Mouse (Mus musculus) embryonic facial prominence, embryonic 13.5 days (tissue): ENCODE results near the gene Lrrc38. TPM values are rescaled to one million over a fixed set of nuclear protein-coding genes. Genes with fewer than 3 reads are reported as not detected.

Experiments used
- ATAC-seq: fragments of 200-750 bp; cut with Nextera tagmentation; 2 replicates; pipeline ENCODE4 v1.8.0; 2017; ENCODE audit warnings: low read depth; ENCODE audit not compliant: insufficient number of reproducible peaks, insufficient read depth, low FRiP score, low TSS enrichment
- H3K27ac ChIP-seq: fragments of 300-500 bp; sonication (generic); 2 replicates; pipeline ENCODE4 v1.5.1; 2015; ENCODE audit warnings: moderate library complexity, mild to moderate bottlenecking, inconsistent platforms
- H3K27me3 ChIP-seq: fragments of 300-500 bp; sonication (generic); 2 replicates; pipeline ENCODE4 v1.6.1; 2015; ENCODE audit warnings: mild to moderate bottlenecking, inconsistent platforms
- H3K36me3 ChIP-seq: fragments of 300-500 bp; sonication (generic); 2 replicates; pipeline ENCODE4 v1.6.1; 2015; ENCODE audit warnings: mild to moderate bottlenecking, inconsistent platforms
- H3K4me1 ChIP-seq: fragments of 300-500 bp; sonication (generic); 2 replicates; pipeline ENCODE4 v1.6.1; 2015; ENCODE audit warnings: inconsistent platforms
- H3K4me2 ChIP-seq: fragments of 300-500 bp; sonication (generic); 2 replicates; pipeline ENCODE4 v1.6.1; 2015; ENCODE audit warnings: moderate library complexity, mild to moderate bottlenecking, inconsistent platforms
- H3K4me3 ChIP-seq: fragments of 300-500 bp; sonication (generic); 2 replicates; pipeline ENCODE4 v1.5.1; 2015; ENCODE audit warnings: mild to moderate bottlenecking, inconsistent platforms
- H3K9ac ChIP-seq: fragments of 300-500 bp; sonication (generic); 2 replicates; pipeline ENCODE4 v1.6.1; 2015; ENCODE audit warnings: mild to moderate bottlenecking, inconsistent platforms
- H3K9me3 ChIP-seq: fragments of 300-500 bp; sonication (generic); 2 replicates; pipeline ENCODE4 v1.6.1; 2016; ENCODE audit warnings: inconsistent platforms
- WGBS: fragments of 180-500 bp; shearing (Covaris S2); methylation state at CpG from one replicate; pipeline ENCODE4 v1.1.7; 2015; ENCODE audit warnings: mixed read lengths; 5-methylcytosine and 5-hydroxymethylcytosine counted together
- polyA plus RNA-seq: library from polyadenylated mRNA; unstranded; fragments of >200 nt; fragmentation: Nextera tagmentation; extraction: Ambion mirVana; gene quantifications from 2 replicates; pipeline ENCODE4 v1.2.1, GENCODE M21; 2015

Gene Lrrc38
- not detected in 2 replicates for polyA plus RNA-seq

DNA sequence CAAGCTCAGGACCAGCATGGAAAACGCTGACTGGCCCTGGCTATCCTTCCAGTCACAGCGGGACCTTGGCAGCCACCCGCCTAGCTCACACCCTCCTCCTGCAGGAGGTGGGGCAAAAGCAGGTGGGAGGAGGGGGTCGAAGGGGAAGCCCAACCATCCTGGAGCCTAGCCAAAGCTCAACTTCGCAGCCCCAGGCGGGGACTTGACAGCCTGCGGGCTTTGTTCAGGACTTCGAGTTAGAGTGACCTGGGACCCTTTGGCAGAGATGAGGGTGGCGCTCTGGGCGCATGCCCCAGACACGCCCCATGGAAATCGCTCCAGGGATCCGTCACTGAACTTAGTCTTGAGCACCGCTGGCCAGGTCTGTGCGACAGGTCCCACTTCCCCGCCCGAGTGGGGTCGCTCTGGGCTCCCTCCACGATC is at the start of gene Lrrc38:
Gene Lrrc38 (plus strand): TSS at position 274 of the 423 bp plus-strand sequence.
- peak within 1 kb of the TSS; percentile 96 for H3K4me2 ChIP-seq
- H3K4me3 ChIP-seq: peak within 1 kb of the TSS; percentile 52
- peaks cover 22% of the 10 kb centered on the region for H3K4me1 ChIP-seq
- no peaks in the 10 kb centered on the region for H3K9me3 ChIP-seq
- WGBS: under 1% methylated on average over 19 of the region's 19 CpGs
- no peak for ATAC-seq
- H3K36me3 ChIP-seq: no peaks in the 10 kb centered on the region
- H3K9ac ChIP-seq: peak within 1 kb of the TSS; percentile 64
- peaks cover 63% of the 10 kb centered on the region for H3K27me3 ChIP-seq
- H3K27ac ChIP-seq: no peak within 1 kb of the TSS

DNA sequence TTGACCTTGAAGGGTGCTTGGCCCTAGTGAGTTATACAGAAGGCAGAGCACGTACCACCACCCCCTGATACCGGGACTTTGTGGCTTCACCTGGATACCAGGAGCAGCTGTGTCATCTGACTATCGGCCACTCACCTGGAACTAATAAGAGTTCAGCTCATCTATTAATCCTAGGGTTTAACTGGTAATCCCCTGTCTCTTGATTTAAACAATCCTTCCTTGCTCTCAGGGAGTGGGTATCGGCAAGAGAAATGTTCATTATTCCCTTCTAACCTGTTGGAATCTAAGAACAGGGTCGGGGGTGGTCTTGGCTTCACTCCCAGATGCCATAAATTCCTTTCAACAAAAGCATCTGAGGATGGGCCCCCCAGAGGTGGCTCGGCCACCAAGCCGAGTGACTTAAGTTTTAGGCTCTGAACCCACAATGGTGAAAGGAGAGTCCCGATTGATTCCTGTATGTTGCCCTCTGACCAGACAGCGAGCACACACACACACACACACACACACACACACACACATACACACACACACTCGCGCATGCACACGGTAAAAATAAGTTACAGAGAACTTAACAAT is 49.4 kb upstream of the Lrrc38 start:
- 8% methylated on average over 12 of the region's 12 CpGs for WGBS
- Histone ChIP-seq H3K4me2 (peak overlapping the region; percentile 73), H3K4me3 (peak overlapping the region; percentile 49), H3K36me3 (no peaks in the 10 kb centered on the region), H3K27me3 (peaks cover 6% of the 10 kb centered on the region; the same call in 1 of the 2 replicates), H3K4me1 (peaks cover 49% of the 10 kb centered on the region), H3K9me3 (no peaks in the 10 kb centered on the region), H3K27ac (no peak overlapping the region; the same call in 1 of the 2 replicates), H3K9ac (peak overlapping the region; percentile 67)
- no peak for ATAC-seq

DNA sequence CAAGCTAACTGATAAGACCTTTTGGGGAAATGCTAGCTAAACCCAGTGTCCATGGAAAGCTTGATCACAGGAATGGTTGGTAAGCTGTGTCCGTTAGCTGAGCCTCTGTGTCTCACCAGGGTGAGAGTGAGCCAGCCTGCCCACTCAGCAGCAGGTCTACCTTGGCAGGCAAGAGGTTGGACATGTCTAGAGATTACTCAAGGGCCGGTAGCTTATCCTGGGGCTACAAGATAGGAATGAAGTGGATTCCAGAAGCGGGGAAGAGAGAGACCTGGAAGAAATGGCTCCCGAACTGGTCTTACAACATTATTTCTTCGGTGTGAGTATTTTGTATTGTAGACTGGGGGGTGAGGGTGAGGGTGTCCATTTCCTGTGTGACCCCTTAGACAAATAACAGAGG is 48.5 kb upstream of the Lrrc38 start:
- Histone ChIP-seq H3K36me3 (no peaks in the 10 kb centered on the region), H3K4me1 (peaks cover 41% of the 10 kb centered on the region), H3K4me3 (no peak overlapping the region), H3K27me3 (peaks cover 6% of the 10 kb centered on the region; the same call in 1 of the 2 replicates), H3K9me3 (no peaks in the 10 kb centered on the region), H3K4me2 (no peak overlapping the region), H3K9ac (no peak overlapping the region), H3K27ac (no peak overlapping the region)
- ATAC-seq: no peak
- WGBS: 57% methylated on average over 5 of the region's 5 CpGs

DNA sequence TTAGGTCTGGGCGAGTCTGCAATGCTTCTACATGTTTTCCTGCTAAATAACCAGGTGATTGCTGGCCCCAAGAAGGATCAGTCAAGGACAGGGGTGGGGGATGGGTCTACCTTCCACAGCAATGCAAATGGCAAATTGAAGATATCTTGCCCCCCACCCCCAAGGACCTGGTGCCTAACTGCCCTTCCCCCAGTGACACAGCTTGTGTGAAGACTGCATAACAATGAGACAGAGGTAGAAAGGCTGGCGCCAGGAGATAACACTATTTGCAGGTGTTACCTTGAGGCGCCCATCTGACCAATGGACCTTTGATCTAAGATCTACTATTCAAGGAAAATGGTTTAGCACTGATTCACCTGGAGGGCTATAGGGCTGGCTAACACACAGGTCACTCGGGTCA is 47.7 kb upstream of the Lrrc38 start:
- Histone ChIP-seq H3K4me1 (peaks cover 33% of the 10 kb centered on the region), H3K27me3 (peaks cover 6% of the 10 kb centered on the region; the same call in 1 of the 2 replicates), H3K4me3 (no peak overlapping the region), H3K9ac (no peak overlapping the region), H3K36me3 (no peaks in the 10 kb centered on the region), H3K9me3 (no peaks in the 10 kb centered on the region), H3K27ac (no peak overlapping the region), H3K4me2 (no peak overlapping the region)
- no peak for ATAC-seq
- WGBS: 54% methylated on average over 4 of the region's 4 CpGs

DNA sequence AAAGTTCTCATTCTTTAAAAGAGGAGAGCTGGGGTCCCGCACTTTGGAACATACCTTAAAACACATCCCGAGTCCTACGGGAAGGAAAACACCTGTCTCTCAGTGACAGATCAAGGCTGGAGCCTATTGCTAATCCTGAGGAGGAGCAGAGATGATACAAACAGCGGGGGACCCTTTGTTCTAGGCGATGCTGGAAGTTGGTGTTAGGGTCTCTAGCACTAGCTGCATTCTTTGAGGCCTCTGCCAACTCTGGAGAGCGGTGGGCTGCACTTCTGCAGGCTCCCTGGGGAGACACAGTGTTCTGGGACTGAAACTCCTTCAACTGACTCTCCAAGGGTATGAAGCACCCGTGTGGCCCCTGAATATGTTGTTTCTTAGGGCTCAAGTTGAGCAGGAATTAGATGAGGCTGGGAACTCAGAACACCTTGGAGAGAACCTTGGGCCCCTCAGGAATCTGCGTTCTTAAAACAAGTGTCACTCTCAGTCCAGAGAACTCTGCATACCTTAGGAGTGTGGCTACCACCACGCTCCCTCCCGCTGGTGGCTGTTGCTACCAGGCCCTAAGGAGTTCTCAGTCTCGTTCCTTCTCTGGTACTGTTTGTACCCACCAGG is 47.2 kb upstream of the Lrrc38 start:
- Histone ChIP-seq H3K4me2 (no peak overlapping the region), H3K9me3 (no peaks in the 10 kb centered on the region), H3K9ac (no peak overlapping the region), H3K36me3 (no peaks in the 10 kb centered on the region), H3K27me3 (peaks cover 6% of the 10 kb centered on the region; the same call in 1 of the 2 replicates), H3K27ac (no peak overlapping the region), H3K4me3 (no peak overlapping the region), H3K4me1 (peaks cover 28% of the 10 kb centered on the region)
- 42% methylated on average over 11 of the region's 11 CpGs for WGBS
- ATAC-seq: no peak

DNA sequence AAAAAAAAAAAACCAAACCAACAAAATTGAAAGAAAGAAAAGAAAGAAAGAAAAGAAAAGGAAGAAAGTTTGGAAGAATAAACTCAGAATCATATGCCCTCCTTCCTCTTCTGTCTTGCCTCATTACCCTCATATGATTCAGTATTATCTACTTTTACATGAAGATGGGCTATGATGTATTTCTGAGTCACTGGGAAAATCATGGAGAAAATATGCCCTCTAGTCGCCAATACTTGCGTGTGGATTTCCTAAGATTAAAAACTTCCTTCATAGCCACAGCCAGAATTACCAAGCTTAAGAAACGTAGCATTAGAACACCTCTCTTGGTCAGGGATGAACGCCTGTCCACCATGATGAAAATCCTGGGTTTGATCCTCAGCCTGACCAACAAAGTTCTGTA is 44.5 kb upstream of the Lrrc38 start:
- no peak for ATAC-seq
- H3K4me2 ChIP-seq: no peak overlapping the region

DNA sequence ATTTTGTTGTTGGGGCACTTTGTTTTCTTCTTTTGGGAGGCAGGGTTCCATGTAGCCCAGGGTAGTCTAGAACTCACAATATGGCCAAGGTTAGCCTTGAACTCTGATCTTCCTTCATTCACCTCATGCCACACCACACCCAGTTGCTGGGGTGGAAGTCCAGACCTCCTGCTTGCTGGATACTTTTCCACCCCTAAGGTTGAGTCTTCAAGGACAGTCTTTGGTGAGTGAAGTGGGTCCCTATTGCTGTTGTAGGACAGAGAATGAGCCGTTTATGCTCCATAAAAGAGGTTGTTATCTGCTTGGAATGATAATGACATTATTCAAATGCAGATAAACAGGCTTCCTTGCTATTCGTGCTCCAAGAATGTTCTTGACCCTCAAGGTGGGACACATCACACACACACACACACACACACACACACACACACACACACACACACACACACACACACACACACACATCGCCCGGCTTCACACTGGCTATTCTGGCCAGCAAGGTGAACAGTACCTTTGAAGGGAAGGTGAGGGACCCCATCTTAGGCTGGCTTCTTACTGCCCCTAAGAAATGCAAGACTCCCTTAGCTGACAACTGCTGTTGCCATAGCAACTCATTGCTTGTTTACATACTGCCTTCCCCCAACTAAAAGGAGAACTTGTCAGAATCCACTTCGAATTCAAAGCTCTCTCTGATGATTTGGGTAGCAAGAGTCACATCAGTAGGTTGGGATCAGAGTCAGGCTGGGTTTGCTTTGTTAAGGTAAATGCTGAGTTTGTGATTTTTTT is 43.4 kb upstream of the Lrrc38 start:
- Histone ChIP-seq H3K4me2 (no peak overlapping the region), H3K4me3 (no peak overlapping the region), H3K9ac (no peak overlapping the region), H3K9me3 (no peaks in the 10 kb centered on the region), H3K27me3 (no peaks in the 10 kb centered on the region), H3K4me1 (no peaks in the 10 kb centered on the region), H3K36me3 (no peaks in the 10 kb centered on the region), H3K27ac (no peak overlapping the region)
- ATAC-seq: no peak
- WGBS: 77% methylated on average over 5 of the region's 5 CpGs

More for the DNA sequence above, 44.5 kb upstream of the Lrrc38 start:
- Histone ChIP-seq H3K9ac (no peak overlapping the region), H3K9me3 (no peaks in the 10 kb centered on the region), H3K4me1 (peaks cover 6% of the 10 kb centered on the region), H3K36me3 (no peaks in the 10 kb centered on the region), H3K4me3 (no peak overlapping the region), H3K27me3 (peaks cover under 1% of the 10 kb centered on the region; the same call in 1 of the 2 replicates), H3K27ac (no peak overlapping the region)
- WGBS: 91% methylated on average over 4 of the region's 4 CpGs

DNA sequence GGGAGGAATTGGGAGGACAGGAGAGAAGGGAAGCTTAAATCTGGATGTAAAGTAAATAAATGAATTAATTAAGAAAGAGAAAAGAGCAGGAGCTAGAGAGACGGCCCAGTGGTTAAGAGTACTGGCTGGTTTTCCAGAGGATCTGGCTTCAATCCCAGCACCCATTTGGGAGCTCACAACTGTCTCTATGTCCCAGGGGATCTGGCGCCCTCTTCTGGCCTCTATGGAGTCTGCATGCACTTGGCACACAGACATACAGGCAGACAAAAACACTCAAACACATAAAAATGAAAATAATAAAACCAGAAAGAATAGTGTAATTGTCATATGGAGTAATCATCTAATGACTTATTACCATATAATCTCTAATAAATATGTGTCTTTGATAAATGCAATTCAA is 38.2 kb upstream of the Lrrc38 start:
- WGBS: 42% methylated on average over 2 of the region's 2 CpGs
- ATAC-seq: no peak

DNA sequence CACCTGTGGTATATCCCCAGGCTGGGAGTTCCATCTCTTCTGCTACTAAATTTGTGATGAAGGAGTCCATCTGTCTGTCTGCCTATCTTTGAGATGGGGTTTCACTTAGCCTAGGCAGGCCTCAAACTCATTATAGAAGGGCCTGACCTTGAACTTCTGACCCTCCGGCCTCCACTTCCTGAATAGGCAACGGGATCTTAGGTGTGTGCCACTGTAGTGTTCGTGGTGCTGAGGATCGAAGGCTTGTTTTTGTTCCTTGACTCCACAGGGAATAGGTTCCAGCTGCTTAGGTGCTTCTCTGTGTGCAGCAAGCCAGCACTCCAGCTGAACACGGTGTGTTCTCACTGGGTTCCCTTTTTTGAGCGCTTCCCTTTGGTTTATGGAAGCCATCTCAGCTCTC is 36.3 kb upstream of the Lrrc38 start:
- Histone ChIP-seq H3K9ac (no peak overlapping the region), H3K36me3 (no peaks in the 10 kb centered on the region), H3K27me3 (no peaks in the 10 kb centered on the region), H3K4me2 (no peak overlapping the region), H3K4me1 (no peaks in the 10 kb centered on the region), H3K9me3 (no peaks in the 10 kb centered on the region), H3K4me3 (no peak overlapping the region), H3K27ac (no peak overlapping the region)
- no peak for ATAC-seq
- WGBS: 60% methylated on average over 6 of the region's 6 CpGs

More for the DNA sequence above, 38.2 kb upstream of the Lrrc38 start:
- H3K36me3 ChIP-seq: no peaks in the 10 kb centered on the region
- no peak overlapping the region for H3K9ac ChIP-seq
- H3K4me1 ChIP-seq: no peaks in the 10 kb centered on the region
- H3K27me3 ChIP-seq: no peaks in the 10 kb centered on the region
- no peaks in the 10 kb centered on the region for H3K9me3 ChIP-seq
- no peak overlapping the region for H3K27ac ChIP-seq
- H3K4me2 ChIP-seq: no peak overlapping the region
- H3K4me3 ChIP-seq: no peak overlapping the region

DNA sequence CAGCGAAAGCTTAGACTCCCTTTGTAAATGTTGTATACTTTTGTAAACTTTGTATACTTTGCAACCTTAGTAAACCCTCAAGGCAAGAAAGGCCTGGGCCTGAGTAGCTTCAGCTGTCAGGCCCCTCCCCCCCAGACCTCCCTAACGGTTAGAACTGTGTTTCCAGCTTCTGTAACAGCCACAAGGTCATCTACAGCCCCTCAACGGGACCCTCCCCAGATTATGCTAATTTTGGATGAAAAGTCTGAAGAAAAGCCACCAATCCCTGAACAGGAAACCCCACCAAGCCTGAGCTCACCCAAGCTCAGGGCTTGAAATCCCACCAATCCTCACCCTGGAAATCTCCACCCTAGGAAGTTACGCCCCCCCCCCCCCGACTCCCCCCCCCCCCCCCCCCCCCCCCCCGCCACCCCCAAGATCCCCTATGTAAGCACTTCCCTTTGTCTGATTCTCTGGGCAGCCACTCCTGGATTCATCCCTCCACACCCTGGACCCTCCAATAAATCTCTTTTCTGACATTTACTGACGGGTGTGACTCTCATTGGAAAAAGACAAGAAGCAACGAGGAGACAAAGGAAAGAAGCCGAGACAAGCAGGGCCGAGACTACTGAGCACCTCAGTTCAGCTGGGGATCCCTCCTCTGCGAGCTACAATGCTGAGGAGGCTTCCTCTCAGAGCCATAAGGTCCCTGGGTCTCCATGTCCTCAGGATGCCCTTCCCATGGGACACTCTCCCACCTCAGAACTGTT is 25.2 kb upstream of the Lrrc38 start:
- WGBS: 26% methylated on average over 8 of the region's 11 CpGs

More for the DNA sequence above, 25.2 kb upstream of the Lrrc38 start:
- H3K4me3 ChIP-seq: no peak overlapping the region
- no peaks in the 10 kb centered on the region; the same call in 1 of the 2 replicates for H3K4me1 ChIP-seq
- H3K27ac ChIP-seq: no peak overlapping the region; the same call in 1 of the 2 replicates
- peak overlapping the region; percentile 59 for H3K4me2 ChIP-seq
- H3K36me3 ChIP-seq: no peaks in the 10 kb centered on the region
- H3K27me3 ChIP-seq: no peaks in the 10 kb centered on the region
- no peak overlapping the region for H3K9ac ChIP-seq
- no peak for ATAC-seq
- H3K9me3 ChIP-seq: 0 out of 2 replicates have a peak, but pooled peaks cover 3% of the 10 kb centered on the region
